Mouse (Mus musculus) erythroblast, embryonic 14.5 days (primary cell): ENCODE data around the gene Gpr61.

Source experiments
- GATA1 ChIP-seq: IDR thresholded peaks from 2 replicates; pipeline ENCODE4 v1.6.1; 2012; ENCODE audit warnings: low read length, inconsistent platforms, mixed read lengths
- TAL1 ChIP-seq: IDR thresholded peaks from 3 replicates; pipeline ENCODE4 v1.6.1; 2012; ENCODE audit warnings: low read length, inconsistent platforms, mixed read lengths

GRCm38 (mm10) chr3:108166486-108167211 is 12.0 kb upstream of the Gpr61 start:
- no peak for TF ChIP-seq TAL1
- TF ChIP-seq GATA1, result no peak
